Mouse (Mus musculus) forebrain, postnatal 0 days (tissue): ENCODE measurements at regions not wholly inside any gene's neighbourhood (a gene's known extent, or its start where the extent isn't known, plus 50 kb on each side); places are given as distances from the start of the nearest gene placed in this dataset.
A peak's percentile ranks its signal among the peaks of the same experiment; 100 is the strongest.

Experiments used
- ATAC-seq: fragments of 200-750 bp; cut with Nextera tagmentation; 2 replicates; pipeline ENCODE4 v1.8.0; 2017; ENCODE audit warnings: mild to moderate bottlenecking, moderate library complexity
- DNase-seq: peaks from one replicate; pipeline ENCODE4 v3.0.0-alpha.2; 2015
- H3K27ac ChIP-seq: fragments of 300-500 bp; sonication (generic); 2 replicates; pipeline ENCODE4 v1.5.1; 2014; ENCODE audit warnings: low read depth, mild to moderate bottlenecking, antibody characterized with exemption, low read length, moderate library complexity, mixed read lengths
- H3K27me3 ChIP-seq: fragments of 300-500 bp; sonication (generic); 2 replicates; pipeline ENCODE4 v1.6.1; 2014; ENCODE audit warnings: mild to moderate bottlenecking, low read length, mixed read lengths; ENCODE audit not compliant: insufficient read depth
- H3K36me3 ChIP-seq: fragments of 300-500 bp; sonication (generic); 2 replicates; pipeline ENCODE4 v1.6.1; 2014; ENCODE audit warnings: mild to moderate bottlenecking, moderate library complexity; ENCODE audit not compliant: insufficient read depth
- H3K4me1 ChIP-seq: fragments of 300-500 bp; sonication (generic); 2 replicates; pipeline ENCODE4 v1.6.1; 2014; ENCODE audit warnings: antibody characterized with exemption; ENCODE audit not compliant: insufficient read depth
- H3K4me2 ChIP-seq: fragments of 300-500 bp; sonication (generic); 2 replicates; pipeline ENCODE4 v1.6.1; 2014; ENCODE audit warnings: low read depth, mild to moderate bottlenecking, moderate library complexity
- H3K4me3 ChIP-seq: fragments of 300-500 bp; sonication (generic); 2 replicates; pipeline ENCODE4 v1.5.1; 2014; ENCODE audit warnings: low read depth, low read length, mixed read lengths
- H3K9ac ChIP-seq: fragments of 300-500 bp; sonication (generic); 2 replicates; pipeline ENCODE4 v1.6.1; 2014; ENCODE audit warnings: mild to moderate bottlenecking
- H3K9me3 ChIP-seq: fragments of 300-500 bp; sonication (generic); 2 replicates; pipeline ENCODE4 v1.6.1; 2016; ENCODE audit warnings: low read length
- CTCF ChIP-seq: sonication (generic); IDR thresholded peaks from 2 replicates; pipeline ENCODE4 v1.5.1; 2016; ENCODE audit warnings: antibody characterized with exemption, control low read depth, low read depth
- WGBS: fragments of 180-500 bp; shearing (Covaris S2); extraction: QIAGEN DNeasy Blood & Tissue Kit; methylation state at CpG from one replicate; pipeline ENCODE4 v1.1.7; 2014; 5-methylcytosine and 5-hydroxymethylcytosine counted together

GRCm38 (mm10) chr6:51641965-51642364, 118.3 kb downstream of the Snx10 start:
- Histone ChIP-seq H3K27ac (no peak overlapping the region), H3K4me2 (no peak overlapping the region), H3K4me3 (no peak overlapping the region), H3K9me3 (no peaks in the 10 kb centered on the region), H3K9ac (no peak overlapping the region), H3K36me3 (no peaks in the 10 kb centered on the region), H3K27me3 (no peaks in the 10 kb centered on the region), H3K4me1 (no peaks in the 10 kb centered on the region)
- WGBS = 89% methylated on average over 5 of the region's 5 CpGs
- DNase-seq (no peak), ATAC-seq (no peak)
- TF ChIP-seq CTCF = no peak

GRCm38 (mm10) chr6:51648813-51649212, 125.1 kb downstream of the Snx10 start:
- H3K4me3 ChIP-seq = no peak overlapping the region
- no peak for DNase-seq
- H3K27me3 ChIP-seq = no peaks in the 10 kb centered on the region
- no peak overlapping the region for H3K9ac ChIP-seq
- no peak overlapping the region for H3K4me2 ChIP-seq
- H3K27ac ChIP-seq = no peak overlapping the region
- WGBS = 78% methylated on average over 7 of the region's 7 CpGs
- H3K9me3 ChIP-seq = no peaks in the 10 kb centered on the region
- ATAC-seq = no peak
- H3K36me3 ChIP-seq = no peaks in the 10 kb centered on the region
- H3K4me1 ChIP-seq = no peaks in the 10 kb centered on the region
- TF ChIP-seq CTCF = no peak

GRCm38 (mm10) chr6:51653753-51654152, 130.1 kb downstream of the Snx10 start:
- no peak overlapping the region for H3K4me3 ChIP-seq
- H3K27me3 ChIP-seq = no peaks in the 10 kb centered on the region
- 83% methylated on average over 8 of the region's 8 CpGs for WGBS
- no peaks in the 10 kb centered on the region for H3K9me3 ChIP-seq
- no peak for TF ChIP-seq CTCF
- no peaks in the 10 kb centered on the region for H3K36me3 ChIP-seq
- H3K4me1 ChIP-seq = peaks cover 22% of the 10 kb centered on the region; the same call in 1 of the 2 replicates
- DNase-seq (no peak), ATAC-seq (no peak)
- H3K27ac ChIP-seq = no peak overlapping the region; the same call in 1 of the 2 replicates
- no peak overlapping the region for H3K9ac ChIP-seq
- no peak overlapping the region for H3K4me2 ChIP-seq

DNA sequence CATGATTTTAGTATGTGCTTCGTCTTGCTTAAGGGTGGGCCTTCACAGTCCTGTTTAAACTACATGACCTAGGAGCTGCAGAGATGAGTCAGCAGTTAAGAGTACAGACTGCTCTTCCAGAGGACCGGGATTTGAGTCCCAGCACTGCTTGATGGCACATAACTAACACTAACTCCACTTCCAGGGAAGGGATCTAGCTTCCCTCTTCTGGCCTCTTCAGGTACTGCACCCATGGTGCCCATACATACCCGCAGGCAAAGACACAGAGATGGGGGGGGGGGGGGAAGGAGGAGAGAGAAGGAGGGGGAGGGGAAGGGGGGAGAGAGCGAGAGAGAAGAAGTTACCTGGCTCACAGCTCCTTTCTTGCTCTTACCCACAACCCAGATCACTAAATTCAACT, 131.3 kb downstream of the Snx10 start:
- Histone ChIP-seq H3K36me3 (no peaks in the 10 kb centered on the region), H3K9ac (no peak overlapping the region), H3K27me3 (no peaks in the 10 kb centered on the region), H3K9me3 (no peaks in the 10 kb centered on the region), H3K4me3 (no peak overlapping the region), H3K4me2 (no peak overlapping the region), H3K27ac (peak overlapping the region; percentile 83; the same call in 1 of the 2 replicates), H3K4me1 (peaks cover 22% of the 10 kb centered on the region; the same call in 1 of the 2 replicates)
- WGBS = 96% methylated on average over 4 of the region's 4 CpGs
- ATAC-seq = no peak
- TF ChIP-seq CTCF = peak; percentile 38
- DNase-seq = no peak

- Histone ChIP-seq H3K4me3 (no peak overlapping the region), H3K27ac (peak overlapping the region; percentile 83), H3K36me3 (no peaks in the 10 kb centered on the region), H3K27me3 (no peaks in the 10 kb centered on the region), H3K4me1 (peaks cover 22% of the 10 kb centered on the region; the same call in 1 of the 2 replicates), H3K9ac (no peak overlapping the region), H3K4me2 (no peak overlapping the region), H3K9me3 (no peaks in the 10 kb centered on the region)
- 33% methylated on average over 7 of the region's 7 CpGs for WGBS
- ATAC-seq = peak; percentile 82
- DNase-seq = peak; percentile 70
- TF ChIP-seq CTCF = no peak
These were observed 132.4 kb downstream of the Snx10 start for GRCm38 (mm10) chr6:51656078-51656477.

DNA sequence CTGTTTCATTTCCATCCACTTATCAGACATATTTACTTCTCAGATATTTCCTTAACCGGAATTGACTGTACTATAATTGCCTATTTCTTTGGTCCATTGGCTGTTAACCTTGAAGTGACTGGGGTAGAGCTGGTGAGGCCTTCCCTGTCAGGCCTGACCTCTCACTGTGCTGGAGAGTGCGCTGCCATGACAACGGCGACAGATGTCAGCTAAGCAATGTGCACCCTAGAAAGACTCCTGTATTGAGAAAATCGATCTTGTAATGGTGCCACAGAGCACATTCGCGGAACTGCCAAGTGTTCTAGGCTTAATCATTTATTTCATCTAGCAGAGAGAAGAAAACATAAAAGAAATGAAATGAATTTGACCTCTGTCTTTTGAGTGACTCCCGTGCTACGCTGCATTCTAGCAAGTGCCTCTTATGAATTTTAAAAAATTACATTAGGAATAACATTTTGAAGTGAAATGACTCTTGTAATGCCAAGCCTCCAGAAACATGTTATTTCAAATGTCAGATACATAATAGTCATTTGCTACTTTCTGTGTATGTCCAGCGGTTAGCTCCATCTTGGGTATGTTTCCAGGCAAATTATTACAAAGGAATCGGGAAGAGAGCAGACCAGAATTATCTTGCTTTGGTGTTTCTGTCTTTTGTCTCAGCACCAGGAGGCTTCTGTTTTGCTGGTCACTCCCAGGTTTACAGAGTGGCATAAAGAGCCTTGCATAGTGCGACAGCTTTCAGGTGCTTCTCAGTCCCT, 133.4 kb downstream of the Snx10 start:
- Histone ChIP-seq H3K4me3 (no peak overlapping the region), H3K9me3 (no peaks in the 10 kb centered on the region), H3K4me2 (no peak overlapping the region), H3K27ac (peak overlapping the region; percentile 83), H3K4me1 (peaks cover 22% of the 10 kb centered on the region; the same call in 1 of the 2 replicates), H3K36me3 (no peaks in the 10 kb centered on the region), H3K27me3 (no peaks in the 10 kb centered on the region), H3K9ac (no peak overlapping the region)
- no peak for TF ChIP-seq CTCF
- ATAC-seq (peak; percentile 58; the same call in 1 of the 2 replicates), DNase-seq (peak; percentile 50)
- WGBS = 44% methylated on average over 12 of the region's 12 CpGs

GRCm38 (mm10) chr6:51658360-51658759, 134.7 kb downstream of the Snx10 start:
- Histone ChIP-seq H3K27ac (peak overlapping the region; percentile 50; the same call in 1 of the 2 replicates), H3K36me3 (no peaks in the 10 kb centered on the region), H3K9me3 (no peaks in the 10 kb centered on the region), H3K9ac (no peak overlapping the region), H3K4me3 (no peak overlapping the region), H3K4me1 (peaks cover 22% of the 10 kb centered on the region; the same call in 1 of the 2 replicates), H3K27me3 (no peaks in the 10 kb centered on the region), H3K4me2 (no peak overlapping the region)
- 20% methylated on average over 8 of the region's 8 CpGs for WGBS
- no peak for TF ChIP-seq CTCF
- DNase-seq (peak; percentile 21), ATAC-seq (no peak)
